Mouse (Mus musculus): Measurements from ENCODE around the gene Sh3pxd2a.

Sh3pxd2a gene

GRCm38 (mm10) chr19:47458504-47459161, 5.6 kb downstream of the Sh3pxd2a start:
- in situ Hi-C loops (cut with MboI, MseI): no loop called here

GRCm38 (mm10) chr19:47457711-47458503, 6.3 kb downstream of the Sh3pxd2a start:
- in situ Hi-C loops (cut with MboI, MseI): no loop called here

- in situ Hi-C loops (cut with MboI, MseI): no loop called here
Measured at GRCm38 (mm10) chr19:47456021-47456420, 8.2 kb downstream of the Sh3pxd2a start.

- in situ Hi-C loops (cut with MboI, MseI): no loop called here
Measured at GRCm38 (mm10) chr19:47455001-47455755, 9.0 kb downstream of the Sh3pxd2a start.

GRCm38 (mm10) chr19:47454167-47455000, 9.8 kb downstream of the Sh3pxd2a start:
- in situ Hi-C loops (cut with MboI, MseI): no loop called here

- in situ Hi-C loops (cut with MboI, MseI): no loop called here
Measured at GRCm38 (mm10) chr19:47453352-47453751, 10.8 kb downstream of the Sh3pxd2a start.

- in situ Hi-C loops (cut with MboI, MseI): no loop called here
Measured at GRCm38 (mm10) chr19:47452682-47453081, 11.5 kb downstream of the Sh3pxd2a start.

GRCm38 (mm10) chr19:47452211-47452610, 12.0 kb downstream of the Sh3pxd2a start:
- in situ Hi-C loops (cut with MboI, MseI): no loop called here

- in situ Hi-C loops (cut with MboI, MseI): no loop called here
Measured at GRCm38 (mm10) chr19:47451476-47452113, 12.6 kb downstream of the Sh3pxd2a start.

GRCm38 (mm10) chr19:47450261-47451137, 13.7 kb downstream of the Sh3pxd2a start:
- in situ Hi-C loops (cut with MboI, MseI): no loop called here

GRCm38 (mm10) chr19:47449513-47450227, 14.5 kb downstream of the Sh3pxd2a start:
- in situ Hi-C loops (cut with MboI, MseI): no loop called here

GRCm38 (mm10) chr19:47448618-47449151, 15.5 kb downstream of the Sh3pxd2a start:
- in situ Hi-C loops (cut with MboI, MseI): no loop called here

GRCm38 (mm10) chr19:47446841-47447365, 17.3 kb downstream of the Sh3pxd2a start:
- in situ Hi-C loops (cut with MboI, MseI): no loop called here

GRCm38 (mm10) chr19:47446130-47446529, 18.1 kb downstream of the Sh3pxd2a start:
- in situ Hi-C loops (cut with MboI, MseI): no loop called here

- in situ Hi-C loops (cut with MboI, MseI): no loop called here
Measured at GRCm38 (mm10) chr19:47445726-47446125, 18.5 kb downstream of the Sh3pxd2a start.

GRCm38 (mm10) chr19:47444488-47444887, 19.7 kb downstream of the Sh3pxd2a start:
- in situ Hi-C loops (cut with MboI, MseI): no loop called here

GRCm38 (mm10) chr19:47442294-47442627, 21.9 kb downstream of the Sh3pxd2a start:
- in situ Hi-C loops (cut with MboI, MseI): no loop called here

- in situ Hi-C loops (cut with MboI, MseI): no loop called here
Measured at GRCm38 (mm10) chr19:47441541-47442293, 22.5 kb downstream of the Sh3pxd2a start.
